Mouse (Mus musculus): ENCODE measurements at regions not wholly inside any gene's neighbourhood (a gene's known extent, or its start where the extent isn't known, plus 50 kb on each side); places are given as distances from the start of the nearest gene placed in this dataset.

DNA sequence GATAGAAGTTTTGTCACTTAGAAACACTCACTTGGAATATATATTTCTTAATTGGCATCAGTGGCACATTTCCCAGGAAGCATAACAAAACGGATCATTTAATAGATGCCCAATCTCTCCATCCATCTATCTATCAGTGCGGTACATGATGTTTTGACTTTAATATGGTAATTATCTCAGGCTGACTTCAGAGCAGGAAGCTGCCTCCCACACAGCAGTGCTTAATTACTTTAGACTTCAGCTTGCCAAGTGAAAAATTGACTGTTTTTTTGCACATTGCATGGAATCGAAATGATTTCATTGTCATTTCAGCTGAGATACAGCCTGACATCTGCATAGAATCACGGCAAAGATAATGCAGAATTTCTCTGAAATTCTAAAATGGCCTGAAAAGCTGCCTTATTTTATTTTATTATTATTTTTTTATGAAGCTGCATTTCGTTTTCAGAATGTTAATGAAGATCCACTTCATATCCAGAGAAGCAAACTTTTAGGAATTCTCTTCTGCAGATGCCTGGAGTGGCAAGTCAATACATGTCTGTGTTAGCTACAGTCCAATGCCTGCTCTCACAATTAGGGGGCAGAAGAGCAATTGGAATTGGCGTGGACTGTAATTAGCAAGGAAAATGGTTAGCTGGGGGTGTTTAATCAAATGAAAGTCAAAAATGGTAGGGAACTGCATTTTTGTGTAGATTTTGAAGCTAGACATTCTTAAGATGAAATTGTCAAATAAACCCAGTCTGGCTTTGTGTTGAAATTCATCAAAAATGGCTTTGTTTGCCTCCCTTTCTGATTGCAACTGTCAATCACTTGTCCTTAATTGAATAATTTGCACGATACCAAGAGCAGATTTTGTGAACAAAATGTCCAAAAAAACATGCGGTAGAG is 240.3 kb downstream of the Ttll7 start:
- intact Hi-C loops (cut with DNase I) = no loop called here
- no peak for DNase-seq

- intact Hi-C loops (cut with DNase I) = no loop called here
- DNase-seq = no peak
Measured at GRCm38 (mm10) chr3:147093076-147093380, 240.9 kb downstream of the Ttll7 start.

- intact Hi-C loops (cut with DNase I) = no loop called here
Measured at GRCm38 (mm10) chr3:147096179-147096578, 244.0 kb downstream of the Ttll7 start.

GRCm38 (mm10) chr3:147098065-147098580 is 246.0 kb downstream of the Ttll7 start:
- intact Hi-C loops (cut with DNase I) = no loop called here
- no peak for DNase-seq

More at GRCm38 (mm10) chr3:147096179-147096578, 244.0 kb downstream of the Ttll7 start:
- DNase-seq = no peak

- DNase-seq = no peak
- intact Hi-C loops (cut with DNase I) = no loop called here
Measured at GRCm38 (mm10) chr3:147098611-147099010, 246.4 kb downstream of the Ttll7 start.

GRCm38 (mm10) chr3:147099143-147099713 is 247.1 kb downstream of the Ttll7 start:
- intact Hi-C loops (cut with DNase I) = no loop called here
- DNase-seq = no peak

DNA sequence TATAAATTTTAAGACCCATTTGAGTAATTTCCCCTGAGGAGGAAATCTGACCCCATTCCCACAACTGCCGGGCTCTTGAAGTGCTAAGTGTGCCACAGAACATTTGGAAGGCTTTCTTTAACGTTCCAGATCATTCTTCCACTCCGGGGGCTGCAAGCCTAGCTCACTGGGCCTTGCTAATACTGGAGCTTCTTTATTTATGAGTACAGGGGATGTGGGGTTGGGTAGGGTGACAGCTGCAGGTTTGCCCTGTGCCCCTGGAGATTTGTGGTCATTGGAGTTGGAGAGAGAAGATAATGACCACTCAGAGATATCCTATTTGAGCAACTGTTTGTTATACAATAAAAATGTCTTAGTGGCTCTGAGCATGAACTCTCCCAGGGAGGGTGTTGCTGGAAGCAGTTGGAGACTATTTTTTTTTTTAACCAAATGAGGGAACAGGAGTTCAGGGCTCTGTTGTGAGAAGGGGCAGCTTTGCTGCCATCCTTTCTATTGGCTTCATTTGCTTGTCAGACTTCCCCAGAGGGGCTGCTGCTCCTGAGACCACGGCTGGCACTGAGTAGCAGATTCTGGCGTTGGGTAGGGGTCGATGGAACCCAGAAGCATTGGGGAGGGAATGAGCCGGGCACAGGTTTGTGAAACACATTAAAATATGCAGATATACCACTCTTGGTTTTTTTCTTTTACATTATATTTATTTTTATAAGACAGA is 249.0 kb downstream of the Ttll7 start:
- intact Hi-C loops (cut with DNase I) = no loop called here
- DNase-seq = no peak

GRCm38 (mm10) chr3:147101765-147102113 is 249.6 kb downstream of the Ttll7 start:
- no peak for DNase-seq
- intact Hi-C loops (cut with DNase I) = no loop called here

GRCm38 (mm10) chr3:147103428-147103827 is 251.3 kb downstream of the Ttll7 start:
- intact Hi-C loops (cut with DNase I) = no loop called here
- DNase-seq = no peak

GRCm38 (mm10) chr3:147117609-147118008 is 265.4 kb downstream of the Ttll7 start:
- no peak for DNase-seq
- intact Hi-C loops (cut with DNase I) = no loop called here

DNA sequence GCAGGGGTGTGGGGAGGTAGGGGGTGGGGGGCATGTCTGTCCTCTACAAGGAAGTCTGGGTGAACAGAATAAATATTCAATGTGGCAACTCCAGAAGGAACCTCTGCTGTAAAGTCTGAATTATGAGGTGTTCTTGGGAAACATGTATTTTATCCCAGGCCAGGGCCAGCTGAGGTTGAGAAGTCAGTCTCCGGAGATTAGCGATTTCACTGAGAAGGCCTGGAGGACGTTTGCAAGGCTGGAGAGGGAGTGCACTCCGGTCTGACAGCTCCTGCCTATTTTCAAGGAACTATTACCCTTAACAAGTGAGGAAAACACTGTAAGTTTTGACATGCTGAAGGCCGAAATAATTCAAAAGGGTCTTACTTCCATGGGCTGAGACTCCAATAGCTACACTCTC is 265.9 kb downstream of the Ttll7 start:
- no peak for DNase-seq
- intact Hi-C loops (cut with DNase I) = no loop called here

GRCm38 (mm10) chr3:147118622-147119021 is 266.5 kb downstream of the Ttll7 start:
- no peak for DNase-seq
- intact Hi-C loops (cut with DNase I) = no loop called here

DNA sequence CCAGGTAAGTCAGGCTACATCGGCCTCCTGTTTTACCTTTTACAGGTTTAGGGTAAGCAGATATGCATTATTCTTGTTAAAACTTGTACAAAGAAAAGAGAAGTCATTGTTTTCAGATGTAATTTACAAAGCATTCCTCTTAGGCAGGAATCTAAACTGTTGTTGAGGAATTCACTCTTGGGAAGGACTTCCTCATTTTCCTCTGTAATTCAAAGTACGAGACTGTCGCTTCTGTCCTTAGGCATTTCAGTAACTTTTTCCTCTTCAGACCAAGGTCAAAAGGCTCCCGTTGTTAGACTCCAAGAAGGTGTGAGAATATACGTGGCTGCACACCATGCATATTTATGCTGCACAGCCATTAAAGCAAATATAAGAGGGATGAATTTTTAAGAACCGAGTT is 269.7 kb downstream of the Ttll7 start:
- intact Hi-C loops (cut with DNase I) = no loop called here
- no peak for DNase-seq

- intact Hi-C loops (cut with DNase I) = no loop called here
- DNase-seq = no peak
Measured at GRCm38 (mm10) chr3:147127740-147128139, 275.6 kb downstream of the Ttll7 start.

GRCm38 (mm10) chr3:147132830-147133229 is 280.7 kb downstream of the Ttll7 start:
- intact Hi-C loops (cut with DNase I) = no loop called here
- DNase-seq = no peak

DNA sequence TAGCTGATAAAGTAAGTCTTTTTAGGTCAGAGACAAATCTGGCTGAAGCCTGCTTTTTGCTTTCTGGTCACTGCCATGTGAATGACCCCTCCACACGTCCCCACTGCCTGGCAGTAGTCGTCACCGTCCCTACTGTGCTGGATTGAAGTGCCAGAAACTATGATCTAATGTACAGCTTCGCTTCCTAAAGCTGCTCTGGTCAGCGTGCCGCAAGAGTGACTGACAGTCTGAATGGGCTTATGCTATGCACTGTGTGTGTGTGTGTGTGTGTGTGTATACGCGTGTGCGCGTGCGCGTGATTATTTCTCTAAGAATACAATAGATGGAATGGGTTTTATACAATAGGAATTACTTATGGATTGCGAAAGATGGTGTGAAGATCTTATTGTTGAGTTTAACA is 281.2 kb downstream of the Ttll7 start:
- DNase-seq = no peak
- intact Hi-C loops (cut with DNase I) = no loop called here

DNA sequence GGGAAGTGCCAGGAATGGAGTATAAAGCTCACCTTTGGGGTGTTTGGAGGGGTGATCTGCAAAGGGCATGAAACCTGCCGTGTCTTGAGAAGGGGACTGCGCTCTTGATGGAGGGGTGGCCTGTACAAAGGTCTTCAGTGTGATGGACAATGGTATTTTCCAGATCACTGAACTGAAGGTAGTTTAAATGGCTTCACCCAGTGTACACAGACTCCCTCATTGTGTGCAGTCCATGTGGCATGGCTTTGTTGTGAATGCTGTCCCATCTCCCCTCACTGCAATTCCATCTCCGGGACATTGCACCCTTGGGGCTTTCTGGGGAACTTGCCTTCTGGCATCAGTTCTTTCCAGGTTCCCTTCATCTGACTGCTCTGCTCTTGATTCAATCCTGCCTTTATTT is 288.2 kb downstream of the Ttll7 start:
- DNase-seq = no peak
- intact Hi-C loops (cut with DNase I) = no loop called here

DNA sequence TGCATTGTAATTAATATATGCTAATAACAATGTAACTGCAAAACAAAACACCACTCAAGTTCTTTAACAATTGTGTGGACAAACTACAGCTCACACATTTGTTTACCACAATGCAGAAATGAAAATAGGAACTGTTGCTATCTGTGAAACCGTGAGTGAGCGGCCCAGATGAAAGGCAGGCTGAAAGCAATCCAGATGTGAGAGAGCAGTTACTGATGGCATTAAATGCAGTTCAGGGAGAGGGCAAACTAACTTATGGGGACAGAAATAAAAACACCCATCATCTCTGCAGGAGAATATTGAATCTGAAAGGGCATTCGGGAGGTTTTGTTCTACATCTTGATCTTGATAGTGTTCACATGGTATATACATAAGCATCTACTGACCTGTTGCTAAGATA is 301.3 kb downstream of the Ttll7 start:
- intact Hi-C loops (cut with DNase I) = no loop called here
- DNase-seq = no peak

DNA sequence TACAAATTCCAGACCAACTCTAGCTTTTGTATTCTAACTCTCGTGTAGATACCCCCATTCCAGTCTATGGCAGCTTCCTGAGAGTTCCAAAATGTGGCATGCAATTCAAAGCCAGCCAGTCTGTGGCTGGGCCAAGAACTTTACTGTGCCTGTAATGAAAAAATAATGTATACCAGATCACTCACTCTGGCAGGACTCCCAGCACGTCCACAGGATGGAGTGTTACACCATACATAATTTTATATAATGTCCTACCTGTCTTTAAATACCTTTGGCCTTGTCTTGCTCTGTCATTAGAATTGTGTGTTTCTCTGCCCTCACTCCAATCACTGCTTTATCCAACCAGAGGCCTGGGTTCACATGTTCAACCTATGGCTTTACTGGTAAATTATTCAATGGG is 301.8 kb downstream of the Ttll7 start:
- DNase-seq = no peak
- intact Hi-C loops (cut with DNase I) = no loop called here

- intact Hi-C loops (cut with DNase I) = no loop called here
- DNase-seq = no peak
Measured at GRCm38 (mm10) chr3:147163126-147163525, 311.0 kb downstream of the Ttll7 start.

DNA sequence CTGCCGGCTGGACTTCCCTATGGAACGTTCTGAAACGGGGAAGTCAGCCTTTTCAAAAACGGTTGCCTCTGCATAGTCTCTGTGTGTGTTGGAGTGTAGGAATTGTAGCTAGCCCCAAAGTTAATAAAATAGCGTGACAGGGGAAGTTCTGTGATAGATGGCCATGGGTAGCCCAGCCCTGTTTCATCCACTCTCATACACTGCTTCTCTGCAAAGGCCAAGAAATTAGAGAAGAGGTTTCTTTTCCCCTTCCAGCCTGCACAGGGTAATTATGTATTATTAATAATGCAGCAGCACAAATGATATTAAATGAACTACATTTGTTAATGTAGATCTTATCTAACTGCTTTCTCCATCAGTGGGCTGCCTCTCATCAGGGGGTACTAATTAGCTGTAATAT is 311.4 kb downstream of the Ttll7 start:
- intact Hi-C loops (cut with DNase I) = no loop called here
- DNase-seq = no peak

DNA sequence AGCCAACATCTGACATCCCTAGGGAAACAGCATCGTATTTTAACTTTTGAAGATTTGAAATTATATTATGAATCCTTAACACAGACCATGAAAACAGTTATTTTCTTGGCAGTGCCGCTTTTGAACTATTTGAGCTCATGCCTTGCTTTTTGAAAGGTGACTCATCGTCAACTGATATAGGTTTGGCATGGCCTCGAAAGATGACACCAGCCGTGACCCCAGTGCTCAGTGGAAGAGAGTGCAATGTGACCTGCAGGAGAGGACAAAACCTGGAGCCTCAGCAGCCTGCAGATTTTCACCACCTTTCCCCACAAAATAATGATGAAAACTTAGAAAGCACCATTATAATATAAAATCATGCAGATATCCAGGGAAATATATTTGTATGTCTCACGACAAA is 312.8 kb downstream of the Ttll7 start:
- intact Hi-C loops (cut with DNase I) = no loop called here
- DNase-seq = no peak

Measured in heart, postnatal 14 days (tissue).